Mouse (Mus musculus): ENCODE measurements at regions not wholly inside any gene's neighbourhood (a gene's known extent, or its start where the extent isn't known, plus 50 kb on each side); places are given as distances from the start of the nearest gene placed in this dataset.

GRCm38 (mm10) chr2:133497541-133498185 lies 54.3 kb upstream of the Bmp2 start:
- Histone ChIP-seq H3K27ac (ENCODE audit: low read length) (peak overlapping the region; percentile 92), H3K36me3 (ENCODE audit: control insufficient read depth, insufficient read depth, low read length) (no peaks in the 10 kb centered on the region), H3K9me3 (replicated peaks; ENCODE audit: control insufficient read depth, low read length) (no peaks in the 10 kb centered on the region), H3K4me3 (replicated peaks; ENCODE audit: low read length) (no peak overlapping the region), H3K27me3 (ENCODE audit: control insufficient read depth, insufficient read depth, low read length) (no peaks in the 10 kb centered on the region), H3K9ac (ENCODE audit: low read length) (no peak overlapping the region), H3K4me1 (ENCODE audit: control insufficient read depth, insufficient read depth, low read length) (no peaks in the 10 kb centered on the region), H3K4me2 (ENCODE audit: low read depth, low read length) (0 out of 2 replicates have a peak overlapping the region, but pooled peaks have one; percentile 16)
- 50% methylated on average over 8 of the region's 8 CpGs for WGBS
- ATAC-seq (ENCODE audit: insufficient read depth, low FRiP score) = no peak

GRCm38 (mm10) chr2:133498186-133498571 lies 53.8 kb upstream of the Bmp2 start:
- H3K36me3 ChIP-seq (ENCODE audit: control insufficient read depth, insufficient read depth, low read length) = no peaks in the 10 kb centered on the region
- WGBS = 44% methylated on average over 2 of the region's 2 CpGs
- H3K27me3 ChIP-seq (ENCODE audit: control insufficient read depth, insufficient read depth, low read length) = no peaks in the 10 kb centered on the region
- H3K9ac ChIP-seq (ENCODE audit: low read length) = no peak overlapping the region
- ATAC-seq (ENCODE audit: insufficient read depth, low FRiP score) = peak; percentile 78; the same call in 1 of the 2 replicates
- no peaks in the 10 kb centered on the region for H3K9me3 ChIP-seq (replicated peaks; ENCODE audit: control insufficient read depth, low read length)
- peak overlapping the region; percentile 92 for H3K27ac ChIP-seq (ENCODE audit: low read length)
- no peaks in the 10 kb centered on the region for H3K4me1 ChIP-seq (ENCODE audit: control insufficient read depth, insufficient read depth, low read length)
- H3K4me2 ChIP-seq (ENCODE audit: low read depth, low read length) = peak overlapping the region; percentile 16; the same call in 1 of the 2 replicates
- no peak overlapping the region for H3K4me3 ChIP-seq (replicated peaks; ENCODE audit: low read length)

GRCm38 (mm10) chr2:133498717-133499143 lies 53.2 kb upstream of the Bmp2 start:
- Histone ChIP-seq H3K27ac (ENCODE audit: low read length) (peak overlapping the region; percentile 92), H3K36me3 (ENCODE audit: control insufficient read depth, insufficient read depth, low read length) (no peaks in the 10 kb centered on the region), H3K4me1 (ENCODE audit: control insufficient read depth, insufficient read depth, low read length) (no peaks in the 10 kb centered on the region), H3K9me3 (replicated peaks; ENCODE audit: control insufficient read depth, low read length) (no peaks in the 10 kb centered on the region), H3K4me3 (replicated peaks; ENCODE audit: low read length) (no peak overlapping the region), H3K9ac (ENCODE audit: low read length) (no peak overlapping the region), H3K27me3 (ENCODE audit: control insufficient read depth, insufficient read depth, low read length) (no peaks in the 10 kb centered on the region), H3K4me2 (ENCODE audit: low read depth, low read length) (peak overlapping the region; percentile 16; the same call in 1 of the 2 replicates)
- 44% methylated on average over 3 of the region's 3 CpGs for WGBS
- peak; percentile 84 for ATAC-seq (ENCODE audit: insufficient read depth, low FRiP score)

- no peak overlapping the region for H3K4me2 ChIP-seq (ENCODE audit: low read depth, low read length)
- no peak overlapping the region for H3K4me3 ChIP-seq (replicated peaks; ENCODE audit: low read length)
- peak overlapping the region; percentile 15; the same call in 1 of the 2 replicates for H3K27ac ChIP-seq (ENCODE audit: low read length)
- WGBS = 21% methylated on average over 3 of the region's 3 CpGs
- H3K9ac ChIP-seq (ENCODE audit: low read length) = no peak overlapping the region
- no peaks in the 10 kb centered on the region for H3K36me3 ChIP-seq (ENCODE audit: control insufficient read depth, insufficient read depth, low read length)
- no peaks in the 10 kb centered on the region for H3K4me1 ChIP-seq (ENCODE audit: control insufficient read depth, insufficient read depth, low read length)
- no peaks in the 10 kb centered on the region for H3K27me3 ChIP-seq (ENCODE audit: control insufficient read depth, insufficient read depth, low read length)
- ATAC-seq (ENCODE audit: insufficient read depth, low FRiP score) = no peak
- no peaks in the 10 kb centered on the region for H3K9me3 ChIP-seq (replicated peaks; ENCODE audit: control insufficient read depth, low read length)
These were observed 52.1 kb upstream of the Bmp2 start for GRCm38 (mm10) chr2:133499904-133500303.

All from stomach, embryonic 16.5 days (tissue).